Mouse (Mus musculus): ENCODE data around the gene Cpne8. TPM values are rescaled to one million over a fixed set of nuclear protein-coding genes. Genes with fewer than 3 reads are reported as not detected.

Gene Cpne8
- total RNA-seq (2017) = not detected in 3 replicates

DNA sequence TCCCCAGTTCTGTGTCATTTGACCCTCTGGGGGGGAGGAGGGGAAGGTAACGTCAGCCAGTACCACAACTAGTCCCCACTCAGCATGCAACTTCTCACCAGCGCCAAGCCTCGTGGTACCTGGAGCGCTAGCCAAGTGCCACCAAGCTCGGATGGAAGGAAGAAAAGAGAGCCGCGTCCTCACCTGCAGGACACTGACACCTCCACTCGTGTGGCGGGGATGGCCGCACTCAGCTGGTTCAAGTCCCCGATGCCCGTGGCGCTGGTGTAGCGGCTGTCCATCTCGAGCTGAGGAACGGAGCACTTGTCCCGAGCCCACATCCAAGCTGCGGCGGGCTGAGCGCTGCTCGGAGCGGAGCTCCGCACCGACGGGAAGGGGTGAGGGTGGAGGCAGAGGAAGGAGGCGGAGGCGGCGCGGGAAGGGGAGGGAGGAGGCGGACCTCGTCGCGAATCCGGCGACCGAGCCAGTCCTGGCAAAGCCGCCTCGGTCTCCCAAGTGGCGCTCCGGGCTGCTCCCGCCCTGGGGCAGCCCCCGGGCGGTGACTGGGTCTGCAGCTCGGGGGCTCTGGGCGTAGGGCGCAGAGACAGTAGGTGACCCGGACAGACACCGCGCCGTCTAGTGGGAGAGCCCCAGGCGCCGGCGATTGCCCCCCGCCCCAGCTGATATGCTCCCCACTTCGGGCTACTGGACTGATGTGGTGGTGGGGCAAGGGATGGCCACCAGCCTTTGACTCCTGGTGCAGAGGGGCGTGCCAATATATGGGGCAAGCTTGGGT is at the start of gene Cpne8:
Gene Cpne8 (minus strand): TSS at position 448 of the 775 bp plus-strand sequence.
- ATAC-seq (replicated peaks; ENCODE audit: insufficient number of reproducible peaks, low FRiP score, low TSS enrichment, poor library complexity, severe bottlenecking) = 0 out of 2 replicates have a peak, but pooled peaks have one; percentile 17

DNA sequence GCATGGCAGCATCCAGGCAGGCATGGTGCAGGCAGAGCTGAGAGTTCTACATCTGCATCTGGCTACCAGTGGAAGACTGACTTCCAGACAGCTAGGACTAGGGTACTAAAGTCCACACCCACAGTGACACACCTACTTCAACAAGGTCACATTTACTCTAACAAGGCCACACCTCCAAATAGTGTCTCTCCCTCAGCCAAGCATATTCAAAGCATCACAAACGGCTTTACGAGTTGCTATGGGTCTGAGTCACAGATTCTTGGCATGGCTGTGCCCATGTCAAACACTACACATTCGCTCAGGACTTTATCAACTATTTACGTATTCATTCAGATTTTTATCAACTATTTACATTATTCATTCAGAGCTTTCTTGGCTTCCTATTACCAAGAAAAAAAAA is 38.5 kb upstream of the Cpne8 start:
- ATAC-seq (replicated peaks; ENCODE audit: insufficient number of reproducible peaks, low FRiP score, low TSS enrichment, poor library complexity, severe bottlenecking) = no peak

DNA sequence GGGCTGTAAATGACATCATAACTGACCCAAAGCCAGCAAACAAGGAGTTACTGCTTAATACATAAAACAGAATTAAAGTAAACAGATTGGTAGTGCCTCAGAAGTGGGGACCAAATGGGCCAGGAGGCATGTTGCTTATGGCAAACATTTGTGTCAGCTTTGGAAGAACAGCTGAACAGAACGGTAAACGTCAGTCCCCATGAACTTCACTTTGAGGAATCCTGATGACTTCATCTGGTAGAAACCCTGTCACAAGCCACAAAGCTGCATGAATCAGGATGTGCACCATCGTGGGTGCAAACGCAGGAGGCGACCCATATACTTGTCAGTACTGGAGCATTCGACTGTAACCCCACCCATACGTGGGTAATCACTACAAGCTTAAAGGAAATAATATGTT is 30.1 kb upstream of the Cpne8 start:
- ATAC-seq (replicated peaks; ENCODE audit: insufficient number of reproducible peaks, low FRiP score, low TSS enrichment, poor library complexity, severe bottlenecking) = no peak

DNA sequence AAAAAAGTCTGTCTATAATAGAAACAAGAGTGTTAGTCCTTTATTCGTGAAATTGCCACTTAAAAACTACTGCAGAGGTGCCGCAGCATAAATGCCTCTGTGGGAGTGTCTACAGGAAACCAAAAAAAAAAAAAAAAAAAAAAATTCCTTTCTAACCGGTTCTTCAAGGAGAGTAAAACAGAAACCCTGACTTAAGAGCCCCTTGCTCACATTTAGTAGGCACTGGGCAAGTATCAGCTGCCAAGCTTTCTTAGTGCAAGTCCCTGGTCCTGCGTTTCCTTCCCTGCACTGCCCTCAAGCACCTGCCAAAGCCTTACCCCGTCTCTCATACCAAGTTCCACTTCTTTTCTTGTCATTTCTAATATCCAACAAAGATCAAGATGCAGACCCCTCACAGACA is 25.1 kb upstream of the Cpne8 start:
- ATAC-seq (replicated peaks; ENCODE audit: insufficient number of reproducible peaks, low FRiP score, low TSS enrichment, poor library complexity, severe bottlenecking) = no peak

DNA sequence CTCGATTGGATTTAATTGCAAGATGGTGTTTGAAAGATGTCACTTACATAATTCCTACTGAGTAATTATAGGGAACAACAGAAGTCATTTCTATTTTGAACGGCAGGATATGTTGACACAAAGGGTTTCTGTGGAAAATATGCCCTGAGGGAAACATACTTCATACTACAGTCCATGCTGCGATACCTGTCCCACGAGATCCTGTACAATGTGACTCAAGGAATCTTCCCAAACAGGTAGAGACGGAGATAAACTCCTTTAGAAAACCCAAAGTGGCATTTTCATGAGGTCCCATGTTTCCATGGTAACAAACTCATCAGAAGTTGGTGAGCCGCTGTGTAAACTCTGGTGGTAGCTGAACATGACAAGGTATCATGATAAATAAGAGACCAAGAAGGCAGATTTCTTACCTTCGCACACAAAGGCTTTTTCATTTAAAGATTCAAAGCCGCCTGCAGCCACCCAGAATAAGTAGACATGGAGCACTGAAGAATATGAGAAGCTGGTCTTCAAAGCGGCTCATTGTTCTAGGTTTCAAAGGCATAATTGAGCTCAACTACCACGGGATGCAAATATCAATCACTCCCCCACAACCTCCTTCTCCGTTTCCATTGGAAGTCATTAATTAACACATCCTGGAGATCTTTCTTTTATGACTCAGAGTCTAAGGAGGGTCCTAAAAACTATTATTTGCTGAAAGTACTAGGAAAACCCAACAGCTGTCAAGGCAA is 24.4 kb upstream of the Cpne8 start:
- no peak for ATAC-seq (replicated peaks; ENCODE audit: insufficient number of reproducible peaks, low FRiP score, low TSS enrichment, poor library complexity, severe bottlenecking)

DNA sequence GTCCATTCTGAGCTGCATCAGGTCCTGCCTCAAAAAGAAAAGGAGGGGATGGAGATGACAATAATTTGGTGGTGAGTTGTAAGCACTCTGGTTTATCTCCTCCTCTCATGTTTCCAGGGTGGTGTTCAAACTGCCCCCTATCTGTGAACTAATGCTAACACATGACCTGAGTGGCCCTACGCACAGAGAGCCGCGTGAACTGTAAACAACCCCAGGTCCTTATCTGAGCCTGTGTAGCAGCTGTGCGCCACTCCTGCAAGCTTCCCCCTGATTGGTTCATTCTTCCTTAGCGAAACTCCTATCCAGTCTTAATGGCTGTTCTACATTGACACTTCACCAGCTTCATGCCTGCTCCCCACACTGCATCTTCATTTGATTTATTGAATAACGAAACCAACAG is 7.5 kb upstream of the Cpne8 start:
- ATAC-seq (replicated peaks; ENCODE audit: insufficient number of reproducible peaks, low FRiP score, low TSS enrichment, poor library complexity, severe bottlenecking) = no peak

DNA sequence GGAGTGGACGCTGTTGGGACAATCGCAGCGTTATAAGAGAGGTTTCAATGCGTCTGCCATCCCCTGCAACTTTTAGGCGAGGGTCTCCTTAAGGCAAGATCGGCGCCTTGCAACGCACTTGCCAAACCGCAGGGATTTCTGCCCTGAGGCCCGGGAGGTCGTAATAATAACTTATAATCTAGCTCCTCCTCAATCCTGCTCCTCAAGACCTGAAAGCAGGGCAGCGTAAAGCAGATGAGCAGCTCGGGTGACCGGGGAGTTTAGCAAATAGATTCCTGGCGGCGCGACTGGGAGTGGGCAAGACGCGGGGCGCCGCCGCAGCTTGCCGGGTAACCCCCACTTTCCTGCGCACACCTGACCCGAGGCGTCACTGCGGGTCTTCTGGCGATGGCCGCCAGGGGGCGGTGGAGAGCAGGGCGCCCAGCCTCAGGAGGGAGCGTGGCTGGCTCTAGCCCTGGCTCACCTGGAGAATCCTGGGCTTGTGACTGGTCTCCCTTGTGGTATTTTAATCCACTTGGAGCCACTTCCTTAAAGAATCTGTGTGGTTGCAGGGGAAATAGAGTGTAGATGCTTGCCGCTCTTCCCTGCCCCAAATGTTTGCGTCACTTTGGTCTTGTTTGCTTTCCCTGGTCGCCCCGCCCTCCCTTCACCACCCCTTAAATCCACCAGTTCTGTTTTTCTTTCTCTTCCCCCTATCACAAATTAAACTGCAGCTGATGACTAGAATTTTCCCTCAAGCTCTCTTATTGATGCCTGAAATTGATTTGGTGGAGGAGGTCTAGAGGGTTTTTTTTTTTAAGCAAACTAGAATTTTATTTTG is 738 bp upstream of the Cpne8 start:
- no peak for ATAC-seq (replicated peaks; ENCODE audit: insufficient number of reproducible peaks, low FRiP score, low TSS enrichment, poor library complexity, severe bottlenecking)

DNA sequence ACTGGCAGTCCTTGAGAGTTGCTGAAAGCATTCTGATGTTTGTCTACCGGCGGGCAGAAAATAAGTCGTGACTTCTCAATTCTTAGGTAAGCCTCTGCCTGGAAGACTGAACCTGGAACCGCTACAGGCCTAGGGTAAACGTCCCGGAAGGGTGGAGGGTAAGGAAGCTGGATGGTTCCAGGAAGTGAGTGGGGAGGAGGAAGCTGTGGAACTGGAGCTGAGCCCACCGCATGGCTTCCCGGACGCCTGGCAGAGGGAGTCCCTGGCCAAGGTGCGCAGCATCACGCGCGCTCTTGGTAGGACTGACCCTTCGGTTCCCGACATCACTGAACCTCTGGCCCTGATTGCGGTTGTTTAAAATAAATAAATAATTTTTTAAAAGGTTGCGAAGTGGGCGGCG is 744 bp downstream of the Cpne8 start:
- ATAC-seq (replicated peaks; ENCODE audit: insufficient number of reproducible peaks, low FRiP score, low TSS enrichment, poor library complexity, severe bottlenecking) = no peak

DNA sequence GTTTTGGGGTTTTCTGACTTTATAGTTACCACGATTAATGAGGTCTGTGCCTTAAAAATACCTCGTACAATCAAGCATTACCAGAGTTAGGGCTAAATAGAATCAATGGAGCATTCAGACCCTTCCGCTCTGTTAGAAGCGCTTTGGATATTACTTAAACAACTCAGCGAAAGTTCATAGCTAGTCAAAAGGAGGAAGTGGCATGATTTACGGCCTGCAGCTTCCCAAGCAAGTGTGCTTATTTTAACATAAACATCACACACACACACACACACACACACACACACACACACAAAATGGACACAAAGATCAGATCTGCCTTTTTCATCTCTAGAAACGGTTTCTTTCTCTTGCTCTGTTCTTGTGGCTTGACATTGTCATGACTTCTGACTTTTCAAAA is 9.7 kb downstream of the Cpne8 start:
- no peak for ATAC-seq (replicated peaks; ENCODE audit: insufficient number of reproducible peaks, low FRiP score, low TSS enrichment, poor library complexity, severe bottlenecking)

DNA sequence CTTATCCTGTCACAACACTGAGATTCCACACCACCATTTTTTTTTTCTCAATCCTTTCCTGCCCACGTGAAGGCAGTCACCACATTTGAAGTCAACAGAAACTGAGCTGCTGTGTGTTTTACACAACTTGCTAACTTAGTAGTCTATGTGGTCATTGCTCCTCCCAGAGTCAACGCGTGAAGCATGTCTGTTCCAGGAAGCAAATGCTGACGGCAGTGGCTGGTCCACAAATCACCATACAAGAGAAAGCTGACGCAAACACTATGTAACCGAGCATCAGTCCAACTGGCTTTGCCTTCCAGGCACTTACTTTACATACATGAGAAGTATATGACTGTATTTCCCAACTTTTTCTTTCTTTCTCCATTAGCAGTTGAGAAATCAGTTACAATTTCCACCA is 12.3 kb downstream of the Cpne8 start:
- no peak for ATAC-seq (replicated peaks; ENCODE audit: insufficient number of reproducible peaks, low FRiP score, low TSS enrichment, poor library complexity, severe bottlenecking)

DNA sequence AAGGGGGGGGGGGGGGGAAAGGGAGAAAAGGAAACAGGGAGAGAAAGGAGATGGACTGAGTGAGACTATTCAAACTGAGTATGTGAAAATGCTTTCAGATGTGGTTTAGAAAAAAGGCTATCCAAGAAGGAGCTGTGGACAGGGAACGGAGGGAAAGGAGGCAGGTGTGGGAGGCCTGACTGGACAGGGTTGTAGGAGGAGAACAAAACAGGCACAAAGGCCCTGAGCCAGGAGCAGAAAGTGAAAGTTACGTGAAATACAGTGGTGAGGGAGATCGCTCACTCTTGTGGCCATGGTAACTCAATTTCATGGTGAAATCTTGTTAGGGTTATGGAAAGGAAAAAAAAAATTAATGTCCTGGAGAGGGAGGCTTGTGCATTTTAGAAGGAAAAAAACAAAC is 14.6 kb downstream of the Cpne8 start:
- ATAC-seq (replicated peaks; ENCODE audit: insufficient number of reproducible peaks, low FRiP score, low TSS enrichment, poor library complexity, severe bottlenecking) = no peak

DNA sequence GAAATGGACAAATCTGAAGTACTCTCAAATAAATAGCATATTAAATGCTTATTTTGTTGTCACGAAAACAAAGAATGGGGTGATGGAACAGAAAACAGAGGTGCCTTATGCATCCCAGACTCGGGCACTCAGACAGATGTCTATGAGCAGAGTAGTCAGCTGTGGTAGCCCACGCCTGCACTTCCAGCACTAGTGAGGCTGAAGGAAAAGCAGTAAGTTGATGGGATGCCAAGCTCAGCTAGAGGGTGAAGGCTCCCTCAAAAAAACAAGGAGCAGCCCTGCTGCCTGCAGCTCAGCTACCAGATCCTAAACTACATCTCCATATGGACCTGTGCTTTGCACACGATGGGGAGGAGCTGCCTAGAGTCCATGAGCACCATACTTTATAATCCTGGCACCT is 15.6 kb downstream of the Cpne8 start:
- ATAC-seq (replicated peaks; ENCODE audit: insufficient number of reproducible peaks, low FRiP score, low TSS enrichment, poor library complexity, severe bottlenecking) = no peak

DNA sequence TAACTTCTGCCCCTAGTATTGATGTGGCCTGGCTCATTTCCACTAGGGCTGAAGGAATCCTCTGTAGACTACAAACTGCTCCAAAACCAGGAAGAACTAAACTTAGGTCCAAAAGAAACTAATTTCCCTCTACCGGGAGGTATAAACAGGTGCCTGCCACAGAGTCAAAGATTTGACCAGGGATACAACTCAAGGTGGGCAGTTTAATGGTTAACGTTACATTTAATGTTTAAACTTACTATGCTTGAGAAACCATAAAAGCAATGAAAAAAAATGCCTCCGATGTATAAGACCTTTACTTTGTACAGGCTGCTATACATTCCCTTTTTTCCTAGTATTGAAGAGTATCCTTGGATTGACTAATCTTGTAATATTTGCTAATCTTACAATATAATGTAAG is 18.5 kb downstream of the Cpne8 start:
- ATAC-seq (replicated peaks; ENCODE audit: insufficient number of reproducible peaks, low FRiP score, low TSS enrichment, poor library complexity, severe bottlenecking) = no peak

DNA sequence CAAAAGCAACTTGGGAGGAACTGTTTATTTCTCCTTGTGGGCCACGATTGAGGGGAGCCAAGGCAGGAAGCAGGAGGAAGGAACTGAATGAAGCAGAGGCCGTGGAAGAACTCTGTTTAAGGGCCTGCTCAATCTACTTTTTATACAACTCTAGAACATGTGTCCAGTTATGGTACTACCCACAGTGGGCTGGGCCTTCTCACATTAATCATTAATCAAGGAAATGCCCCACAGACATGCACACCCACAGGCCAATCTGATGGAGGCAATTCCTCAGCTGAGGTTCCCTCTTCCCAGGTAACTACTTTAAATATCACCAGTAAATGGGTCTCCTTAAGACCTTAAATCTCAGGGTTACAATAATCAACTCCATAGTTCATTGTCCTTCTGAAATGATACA is 21.2 kb downstream of the Cpne8 start:
- no peak for ATAC-seq (replicated peaks; ENCODE audit: insufficient number of reproducible peaks, low FRiP score, low TSS enrichment, poor library complexity, severe bottlenecking)

DNA sequence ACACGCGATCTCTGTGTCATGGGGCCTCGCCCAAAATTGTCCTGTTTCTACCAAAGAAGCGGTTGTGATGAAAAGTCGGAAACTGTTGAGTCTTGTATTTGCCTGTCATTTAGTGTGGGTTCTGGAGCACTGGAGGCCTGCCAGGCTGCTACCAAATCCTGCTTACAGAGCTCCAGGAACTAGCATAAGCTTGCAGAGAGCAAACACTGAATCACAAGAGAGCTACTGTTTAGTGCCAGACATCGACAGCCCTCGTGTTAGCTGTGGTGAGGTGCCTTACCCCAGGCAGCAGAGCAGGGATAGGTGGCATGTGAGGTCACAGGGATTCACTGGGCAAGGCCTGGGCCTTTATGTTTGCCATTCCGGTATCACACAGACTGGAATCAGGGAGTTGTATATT is 22.7 kb downstream of the Cpne8 start:
- ATAC-seq (replicated peaks; ENCODE audit: insufficient number of reproducible peaks, low FRiP score, low TSS enrichment, poor library complexity, severe bottlenecking) = no peak

DNA sequence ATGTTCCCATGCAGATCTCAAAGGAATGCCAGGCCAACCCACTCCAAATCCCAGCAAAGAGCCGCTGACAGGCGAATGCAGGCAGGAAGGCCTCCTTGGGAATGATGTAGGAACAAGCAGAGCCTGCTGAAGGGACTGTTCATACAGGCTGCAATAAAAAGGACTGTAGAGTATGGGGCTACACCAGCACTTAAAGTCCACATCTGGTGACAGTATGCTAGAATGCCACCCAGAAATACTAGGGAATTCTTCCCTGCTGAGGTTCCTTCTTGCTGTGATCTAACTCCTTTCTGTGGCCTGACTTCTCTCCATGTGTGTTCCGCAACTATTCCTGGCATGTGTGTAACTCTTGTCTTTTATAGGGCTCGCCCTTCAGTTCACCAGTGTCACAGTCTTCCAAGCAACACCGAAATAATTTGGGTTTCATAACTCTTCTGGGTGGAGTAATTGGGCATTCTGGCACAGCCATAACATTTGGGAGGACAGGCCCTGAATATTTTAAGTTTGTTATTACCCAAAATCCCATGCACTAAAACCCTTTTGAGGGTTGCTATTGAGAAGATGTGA is 32.1 kb downstream of the Cpne8 start:
- no peak for ATAC-seq (replicated peaks; ENCODE audit: insufficient number of reproducible peaks, low FRiP score, low TSS enrichment, poor library complexity, severe bottlenecking)

DNA sequence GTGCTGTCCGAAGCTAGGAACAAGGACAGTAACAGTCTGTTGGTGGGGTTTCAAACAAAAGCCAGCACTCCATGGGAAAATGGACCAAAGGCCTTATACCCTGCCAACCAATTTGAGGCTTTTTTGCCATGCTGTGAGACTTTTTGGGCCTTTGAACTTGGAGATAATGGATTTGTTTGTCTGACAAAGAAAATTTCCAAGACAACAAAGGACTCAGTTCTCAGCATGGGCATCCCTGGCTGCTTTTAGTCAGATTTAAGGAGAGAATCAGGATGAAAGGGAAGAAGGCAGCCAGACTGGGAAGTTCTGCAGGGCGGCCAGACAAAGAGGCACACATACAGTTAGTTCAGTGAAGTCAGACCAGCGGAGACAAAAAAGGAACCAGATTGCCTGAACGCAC is 32.9 kb downstream of the Cpne8 start:
- ATAC-seq (replicated peaks; ENCODE audit: insufficient number of reproducible peaks, low FRiP score, low TSS enrichment, poor library complexity, severe bottlenecking) = no peak

DNA sequence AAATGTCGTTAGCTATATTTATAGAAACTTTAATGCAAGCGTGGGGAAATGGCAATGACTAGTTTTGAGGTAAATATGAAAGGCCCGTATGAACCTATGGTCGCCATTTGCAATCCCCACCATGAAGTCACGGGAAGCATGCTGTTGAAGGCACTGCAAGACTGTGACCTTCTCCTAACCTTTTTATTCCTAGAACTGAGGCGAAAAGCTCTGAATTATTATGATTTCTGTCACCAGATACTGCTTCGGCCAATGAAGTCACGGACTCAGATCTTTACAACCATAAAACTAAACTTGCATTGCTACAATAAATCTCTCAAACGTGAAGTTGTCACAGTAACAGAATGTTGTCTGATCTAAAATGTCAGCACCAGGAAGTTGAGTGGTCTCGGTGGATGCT is 33.4 kb downstream of the Cpne8 start:
- no peak for ATAC-seq (replicated peaks; ENCODE audit: insufficient number of reproducible peaks, low FRiP score, low TSS enrichment, poor library complexity, severe bottlenecking)

DNA sequence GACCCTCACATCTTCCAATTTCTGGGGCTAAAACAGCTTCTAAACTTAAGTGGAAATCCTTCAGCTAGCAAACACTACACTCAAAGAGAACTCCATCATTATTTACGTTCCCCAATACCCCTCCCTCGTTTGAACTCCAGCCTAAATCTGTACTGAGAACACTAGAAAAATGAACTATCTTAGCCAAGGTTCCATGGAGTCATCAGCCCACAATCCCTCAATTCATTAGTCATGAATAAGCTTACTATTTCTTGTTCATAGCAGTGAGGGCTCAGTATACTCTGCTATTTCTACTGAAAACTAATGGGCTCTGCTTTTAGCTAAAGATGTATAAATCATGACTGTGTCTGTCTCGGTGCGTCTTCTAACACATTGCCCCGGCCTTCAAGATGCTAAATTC is 55.0 kb downstream of the Cpne8 start:
- ATAC-seq (replicated peaks; ENCODE audit: insufficient number of reproducible peaks, low FRiP score, low TSS enrichment, poor library complexity, severe bottlenecking) = no peak

Data from monocyte, adult 5-6 weeks (primary cell).